Mouse (Mus musculus) embryo, embryonic 11 days (tissue): ENCODE measurements around the gene Adat1.
A peak's percentile ranks its signal among the peaks of the same experiment; 100 is the strongest.
"Not testable (repeated sequence)": the region's sequence is repeated elsewhere in the genome, so short reads cannot be mapped to it uniquely, and the experiment has no call there.

Experiments used
- DNase-seq: peaks from one replicate; pipeline ENCODE4 v3.0.0-alpha.2; 2015

The Adat1 gene

DNA sequence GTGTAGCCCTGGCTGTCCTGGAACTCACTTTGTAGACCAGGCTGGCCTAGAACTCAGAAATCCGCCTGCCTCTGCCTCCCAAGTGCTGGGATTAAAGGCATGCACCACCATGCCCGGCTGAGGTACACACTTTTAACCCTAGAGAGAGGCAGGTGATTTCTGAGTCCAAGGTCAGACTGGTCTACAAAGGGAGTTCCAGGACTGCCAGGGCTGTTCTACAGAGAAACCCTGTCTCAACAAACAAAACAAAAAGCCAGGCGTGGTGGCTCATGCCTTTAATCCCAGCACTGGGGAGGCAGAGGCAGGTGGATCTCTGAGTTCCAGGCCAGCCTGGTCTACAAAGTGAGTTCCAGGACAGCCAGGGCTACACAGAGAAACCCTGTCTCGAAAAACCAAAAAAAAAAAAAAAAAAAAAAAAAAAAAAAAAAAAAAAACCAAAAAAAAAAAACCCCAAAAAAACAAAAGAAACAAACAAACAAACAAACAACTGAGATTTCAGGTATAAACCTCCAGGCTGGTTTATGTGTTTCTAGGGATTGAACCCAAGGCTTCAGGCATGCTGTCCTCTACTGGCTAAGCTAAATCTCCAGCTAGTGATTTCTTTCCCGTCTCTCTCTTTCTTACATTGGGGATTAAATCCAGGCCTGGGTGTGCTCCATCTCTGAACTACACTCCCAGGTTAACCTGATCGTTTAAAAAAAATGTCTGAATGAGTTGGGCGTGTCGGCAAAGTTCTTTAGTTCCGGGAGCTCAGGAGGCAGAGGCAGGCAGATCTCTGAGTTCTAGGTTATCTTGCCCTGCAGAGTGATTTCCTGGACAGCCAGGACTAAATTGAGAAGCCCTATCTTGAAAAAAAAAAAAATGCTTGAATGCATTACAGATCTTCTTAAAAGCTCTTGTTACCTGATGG, 53.8 kb downstream of the Adat1 start:
- DNase-seq: not testable (repeated sequence)

DNA sequence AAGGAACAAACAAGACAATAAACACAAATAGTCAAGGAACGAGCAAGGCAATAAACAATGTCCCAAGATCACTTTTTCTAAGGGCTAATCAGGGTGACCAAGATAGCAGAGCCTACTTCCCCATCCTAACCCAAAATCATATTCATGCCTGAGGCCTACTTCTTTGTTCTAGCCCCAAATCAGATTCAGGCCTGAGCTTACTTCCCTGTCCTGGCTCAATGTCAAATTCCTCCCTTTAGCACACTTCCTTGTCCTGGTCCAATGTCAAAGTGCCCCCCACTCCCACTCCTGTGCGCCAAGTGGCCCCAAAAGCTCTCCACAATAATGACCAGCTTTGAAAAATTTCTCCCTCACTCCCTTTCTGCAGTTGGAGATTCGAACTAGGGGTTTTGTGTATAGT, 54.9 kb downstream of the Adat1 start:
- no peak for DNase-seq

DNA sequence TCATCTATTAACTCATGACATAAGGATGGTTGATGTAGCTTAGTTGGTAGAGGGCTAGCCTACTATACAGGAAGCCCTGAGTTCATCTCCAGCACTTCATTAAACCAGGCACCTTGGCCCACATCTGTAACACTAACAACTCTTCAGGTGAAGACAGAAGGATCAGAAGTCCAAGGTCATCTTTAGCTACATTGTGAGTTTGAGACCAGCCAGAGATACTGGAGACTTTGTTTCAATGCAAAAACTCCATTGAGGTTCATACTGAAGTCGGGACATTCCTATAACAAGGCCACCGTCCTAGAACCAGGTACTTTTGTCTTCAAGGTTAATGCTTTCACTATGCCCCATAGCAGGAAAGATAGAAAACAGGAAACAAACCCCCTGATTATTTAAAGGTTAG, 57.9 kb downstream of the Adat1 start:
- no peak for DNase-seq

DNA sequence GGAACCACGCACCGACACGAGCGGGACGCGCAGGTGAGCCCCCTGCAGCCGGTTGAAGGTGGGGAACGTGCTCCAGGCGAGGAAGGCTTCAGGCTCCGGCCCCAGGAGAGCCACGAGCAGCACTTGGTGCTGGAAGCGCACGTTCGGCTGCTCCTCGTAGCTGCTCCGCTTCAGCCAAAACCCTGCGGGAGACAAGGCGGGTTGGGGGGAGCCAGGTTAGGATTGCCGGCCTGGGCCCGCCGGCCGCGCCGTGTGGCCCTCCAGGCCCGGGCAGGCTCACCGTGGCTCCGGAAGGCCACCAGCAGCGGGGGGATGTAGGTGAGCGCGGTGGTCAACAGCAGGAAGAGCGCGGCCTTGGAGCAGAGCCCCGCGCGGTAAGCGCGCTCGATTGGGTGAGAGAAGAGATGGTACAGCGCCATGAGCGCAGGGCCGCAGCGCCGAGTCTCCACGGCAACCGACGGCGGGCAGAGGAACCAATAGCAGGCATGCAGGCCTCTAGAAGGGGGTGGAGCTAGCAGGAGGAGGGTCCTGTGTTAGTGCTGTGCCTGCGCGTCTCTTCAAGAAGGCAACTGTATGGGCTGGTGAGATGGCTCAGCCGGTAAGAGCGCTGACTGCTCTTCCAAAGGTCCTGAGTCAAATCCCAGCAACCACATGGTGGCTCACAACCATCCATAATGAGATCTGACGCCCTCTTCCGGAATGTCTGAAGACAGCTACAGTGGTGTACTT, 58.6 kb downstream of the Adat1 start, which contains the start of gene Tmem231:
Gene Tmem231, minus strand, starts transcription at position 534 of the 729 bp plus-strand sequence.
- DNase-seq: peak; percentile 96

DNA sequence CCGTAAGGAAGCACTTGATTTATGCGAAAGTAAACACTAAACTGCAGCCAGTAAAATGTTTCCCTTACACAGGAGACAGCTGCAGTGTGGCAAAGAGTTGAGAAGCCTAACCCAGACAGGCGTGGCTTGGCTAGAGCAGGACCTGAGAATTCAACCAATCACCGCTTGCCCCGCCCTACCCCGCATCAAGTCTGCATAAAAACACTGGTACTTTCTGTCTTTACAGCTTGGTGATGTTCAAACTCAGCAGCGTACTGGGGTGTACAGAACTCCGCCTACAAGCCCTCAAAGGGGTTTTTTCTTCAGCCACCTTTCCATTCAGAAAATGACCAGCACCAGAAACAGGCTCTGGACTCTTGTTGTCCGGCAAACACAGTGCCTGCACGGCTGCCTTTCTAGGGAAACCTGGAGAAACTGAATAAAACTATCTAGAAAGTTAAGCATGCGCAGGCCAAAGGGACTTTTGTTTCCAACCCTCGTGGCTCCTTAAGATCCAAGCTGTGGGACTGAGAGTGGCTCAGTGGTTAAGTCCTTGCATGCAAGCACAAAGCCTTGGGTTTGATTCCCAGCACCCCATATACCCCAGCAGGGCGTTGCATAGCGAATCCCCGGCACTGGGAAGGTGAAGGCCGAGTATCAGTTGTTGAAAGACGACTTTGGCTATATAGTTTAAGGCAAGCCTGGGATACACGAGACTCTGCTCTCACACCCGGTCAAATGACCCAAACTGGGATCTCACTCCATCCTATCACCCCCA, 59.3 kb downstream of the Adat1 start:
- peak; percentile 67 for DNase-seq

DNA sequence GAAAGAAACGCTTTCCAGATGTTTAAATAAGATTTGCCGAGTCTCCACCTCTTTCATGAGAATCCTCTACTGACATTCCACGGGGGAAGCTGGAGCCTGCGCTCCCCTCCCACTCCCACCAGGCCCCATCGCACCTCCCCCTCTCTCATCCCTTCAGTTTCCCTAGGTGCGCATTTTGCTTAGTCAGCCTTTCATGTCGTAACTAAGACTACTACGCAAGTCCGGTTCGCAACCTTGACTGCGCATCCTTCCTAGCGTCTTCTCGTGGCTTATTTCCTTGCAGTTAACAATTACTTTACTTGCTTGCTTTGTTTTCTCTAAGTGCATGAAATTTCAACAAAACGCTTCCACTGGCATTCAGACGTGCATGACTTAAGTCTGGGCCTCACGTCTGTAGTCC, 60.4 kb downstream of the Adat1 start:
- no peak for DNase-seq

DNA sequence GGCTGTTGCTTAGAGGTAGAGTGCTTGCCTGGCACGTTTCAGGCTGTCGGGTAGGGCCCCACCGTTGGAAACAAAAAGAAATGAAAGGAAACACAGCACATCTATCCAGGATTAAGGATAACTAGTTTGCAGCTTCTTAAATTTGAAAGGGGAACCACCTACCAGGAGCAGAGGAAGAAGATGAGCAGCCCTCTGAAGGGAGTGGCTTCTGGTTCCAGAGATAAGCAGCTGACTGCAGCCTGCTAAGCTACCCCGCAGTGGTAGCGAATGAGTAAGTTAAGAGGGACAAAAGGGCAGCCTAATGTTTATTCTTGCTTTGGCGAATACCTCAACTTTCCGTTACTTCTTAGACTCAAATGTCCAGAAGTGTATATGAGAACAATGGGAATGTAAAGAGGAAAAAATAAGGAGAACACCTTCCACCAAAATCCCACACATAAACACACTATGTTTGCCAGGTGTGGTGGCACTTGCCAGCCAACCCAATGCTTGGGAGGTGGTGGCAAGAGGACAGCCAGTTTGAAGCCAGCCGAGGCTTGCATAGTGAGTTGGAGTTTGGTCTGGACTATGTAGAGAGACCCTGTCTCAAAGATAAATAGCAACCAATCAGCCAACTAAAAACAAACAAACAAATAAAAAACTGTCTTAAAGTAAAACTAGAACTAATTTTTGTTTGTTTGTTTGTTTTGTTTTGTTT, 62.3 kb downstream of the Adat1 start:
- no peak for DNase-seq

DNA sequence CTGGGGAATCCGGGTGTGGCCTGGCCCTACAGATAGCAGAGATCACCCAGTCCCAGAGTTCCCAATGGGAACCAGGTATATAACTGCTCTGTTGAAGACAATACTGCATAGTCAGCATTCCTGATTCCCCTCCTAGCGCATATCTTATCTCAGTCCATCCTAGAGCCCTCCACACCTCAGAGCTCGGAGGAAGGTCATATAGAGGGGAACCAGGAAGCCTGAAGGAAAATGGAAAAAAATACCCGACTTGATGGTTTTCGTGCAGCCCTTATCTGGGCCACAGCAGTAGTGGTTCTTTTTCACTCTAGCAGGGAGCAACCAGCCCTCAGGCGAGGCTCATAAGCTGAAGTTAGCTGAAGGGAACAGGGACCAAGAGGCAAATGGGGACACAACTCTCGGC, 67.1 kb downstream of the Adat1 start:
- DNase-seq: no peak

DNA sequence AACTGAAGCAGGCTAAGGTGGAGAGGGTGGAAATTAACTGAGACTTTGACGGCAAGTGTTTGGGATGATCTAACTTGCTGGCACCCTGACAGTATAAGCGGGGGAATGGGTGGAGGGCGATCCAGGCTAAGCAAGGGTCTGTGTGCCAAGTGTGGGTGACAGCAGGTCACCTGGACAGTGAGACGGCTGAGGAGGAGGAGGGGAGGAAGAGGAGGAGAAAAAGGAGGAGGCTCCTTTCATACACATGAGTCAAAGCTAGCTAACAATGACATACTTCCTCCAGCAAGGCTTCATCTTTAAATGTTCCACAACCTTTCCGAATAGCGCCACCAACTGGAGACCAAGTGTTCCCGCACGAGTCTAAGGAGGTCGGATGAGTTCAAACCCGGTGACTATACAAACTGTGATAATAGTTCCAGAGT, 68.7 kb downstream of the Adat1 start:
- DNase-seq: peak; percentile 70

DNA sequence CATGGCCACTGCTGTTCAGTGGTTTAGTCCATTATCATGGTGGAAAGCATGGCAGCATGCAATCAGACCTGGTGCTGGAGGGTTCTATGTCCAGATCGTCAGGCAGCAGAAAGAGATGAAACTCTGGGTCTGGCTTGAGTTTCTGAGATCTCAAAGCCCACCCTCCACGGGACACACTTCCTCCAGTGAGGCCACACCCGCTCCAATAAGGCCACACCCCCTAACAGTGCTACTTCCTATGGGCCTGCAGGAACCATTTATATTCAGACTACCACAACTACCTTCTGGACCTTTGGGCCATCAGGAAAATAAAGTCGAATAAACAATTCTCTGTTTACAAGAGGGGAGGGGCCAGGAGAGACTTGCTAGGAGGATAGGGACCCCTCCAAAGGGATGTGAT, 71.1 kb downstream of the Adat1 start:
- DNase-seq: no peak

DNA sequence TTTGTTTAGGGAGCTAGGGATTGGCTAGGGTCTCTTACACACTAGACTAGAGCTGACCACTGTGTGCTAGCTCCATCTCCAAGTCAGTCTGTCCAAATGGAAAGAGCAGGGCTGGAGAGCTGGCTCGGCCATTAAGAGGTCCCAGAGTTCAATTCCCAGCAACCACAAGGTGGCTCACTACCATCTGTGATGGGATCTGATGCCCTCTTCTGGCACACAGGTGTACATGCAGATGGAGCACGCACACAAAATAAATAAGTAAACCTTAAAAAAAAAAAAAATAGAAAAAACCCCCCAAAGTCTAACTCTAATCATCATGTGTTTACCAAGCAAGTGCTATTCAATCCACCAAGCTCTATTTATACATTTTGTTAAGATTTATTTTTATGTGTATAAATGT, 72.4 kb downstream of the Adat1 start:
- DNase-seq: no peak
